Mouse (Mus musculus) stomach, postnatal 0 days (tissue): ENCODE data around the gene Ctdspl. TPM values are rescaled to one million over a fixed set of nuclear protein-coding genes. Genes with fewer than 3 reads are reported as not detected.
A peak's percentile ranks its signal among the peaks of the same experiment; 100 is the strongest.

Experiments
- ATAC-seq: fragments of 200-750 bp; cut with Nextera tagmentation; 2 replicates; pipeline ENCODE4 v1.8.0; 2017; ENCODE audit not compliant: low FRiP score, low TSS enrichment
- DNase-seq: peaks from one replicate; pipeline ENCODE4 v3.0.0-alpha.2; 2016; ENCODE audit warnings: low spot score
- H3K27ac ChIP-seq: fragments of 300-500 bp; sonication (generic); replicated peaks from 2 replicates; pipeline ENCODE4 v1.5.1; 2014; ENCODE audit warnings: mild to moderate bottlenecking, control low read depth
- H3K27me3 ChIP-seq: fragments of 300-500 bp; sonication (generic); 2 replicates; pipeline ENCODE4 v1.6.1; 2014; ENCODE audit warnings: low read length; ENCODE audit not compliant: control insufficient read depth, insufficient read depth
- H3K36me3 ChIP-seq: fragments of 300-500 bp; sonication (generic); 2 replicates; pipeline ENCODE4 v1.6.1; 2014; ENCODE audit warnings: low read length, mixed read lengths; ENCODE audit not compliant: control insufficient read depth, insufficient read depth
- H3K4me1 ChIP-seq: fragments of 300-500 bp; sonication (generic); replicated peaks from 2 replicates; pipeline ENCODE4 v1.6.1; 2014; ENCODE audit warnings: antibody characterized with exemption; ENCODE audit not compliant: control insufficient read depth, insufficient read depth
- H3K4me2 ChIP-seq: fragments of 300-500 bp; sonication (generic); replicated peaks from 2 replicates; pipeline ENCODE4 v1.6.1; 2014; ENCODE audit warnings: low read depth, mild to moderate bottlenecking, control low read depth, moderate library complexity
- H3K4me3 ChIP-seq: fragments of 300-500 bp; sonication (generic); 2 replicates; pipeline ENCODE4 v1.5.1; 2014; ENCODE audit warnings: low read depth, low read length, control low read depth
- H3K9ac ChIP-seq: fragments of 300-500 bp; sonication (generic); 2 replicates; pipeline ENCODE4 v1.6.1; 2014; ENCODE audit warnings: mild to moderate bottlenecking, low read length, control low read depth, mixed read lengths
- H3K9me3 ChIP-seq: fragments of 300-500 bp; sonication (generic); 2 replicates; pipeline ENCODE4 v1.6.1; 2016; ENCODE audit warnings: low read length; ENCODE audit not compliant: control insufficient read depth
- CTCF ChIP-seq: IDR thresholded peaks from 2 replicates; pipeline ENCODE4 v1.5.1; 2016; ENCODE audit warnings: antibody characterized with exemption, low read depth, mild to moderate bottlenecking, moderate library complexity
- EP300 ChIP-seq: optimal IDR thresholded peaks from 2 replicates; pipeline ENCODE3; 2016; ENCODE audit warnings: antibody characterized with exemption
- WGBS: fragments of 180-500 bp; shearing (Covaris S2); extraction: QIAGEN DNeasy Blood & Tissue Kit; methylation state at CpG from one replicate; pipeline ENCODE4 v1.1.7; 2014; 5-methylcytosine and 5-hydroxymethylcytosine counted together
- polyA plus RNA-seq: library from polyadenylated mRNA; unstranded; fragments of >200 nt; fragmentation: Nextera tagmentation; extraction: Ambion mirVana; gene quantifications from 2 replicates; pipeline ENCODE4 v1.2.1, GENCODE M21; 2015

Ctdspl gene
- polyA plus RNA-seq, 1 experiment from 2014 or later, result 7.4 TPM

DNA sequence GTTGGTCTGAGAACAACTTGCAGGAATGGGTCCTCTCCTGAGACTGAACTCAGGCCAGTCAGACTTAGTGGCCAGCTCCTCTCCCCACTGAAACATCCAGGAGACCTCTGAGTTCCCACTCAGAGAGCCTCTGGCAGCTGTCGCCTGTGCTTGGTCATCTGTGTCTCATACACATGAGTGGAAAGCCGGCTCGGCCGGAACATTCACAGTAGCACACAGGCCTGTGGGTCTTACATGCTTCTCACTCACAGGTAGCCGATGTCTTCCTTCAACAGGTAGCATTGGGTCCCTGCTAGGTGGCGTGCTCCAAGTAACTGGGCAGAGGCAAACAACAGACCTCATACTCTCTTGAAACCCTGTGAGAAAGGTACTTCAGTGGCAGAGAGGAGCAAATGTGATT, 35.2 kb upstream of the Ctdspl start:
- no peaks in the 10 kb centered on the region for H3K27me3 ChIP-seq
- H3K27ac ChIP-seq, result peak overlapping the region; percentile 61
- H3K4me2 ChIP-seq, result no peak overlapping the region
- no peaks in the 10 kb centered on the region for H3K9me3 ChIP-seq
- WGBS, result 68% methylated on average over 6 of the region's 6 CpGs
- ATAC-seq (peak; percentile 33; the same call in 1 of the 2 replicates), DNase-seq (no peak)
- no peak overlapping the region for H3K4me3 ChIP-seq
- H3K36me3 ChIP-seq, result no peaks in the 10 kb centered on the region
- no peak for TF ChIP-seq CTCF
- 0 out of 2 replicates have a peak, but pooled peaks cover 3% of the 10 kb centered on the region for H3K4me1 ChIP-seq
- H3K9ac ChIP-seq, result no peak overlapping the region

DNA sequence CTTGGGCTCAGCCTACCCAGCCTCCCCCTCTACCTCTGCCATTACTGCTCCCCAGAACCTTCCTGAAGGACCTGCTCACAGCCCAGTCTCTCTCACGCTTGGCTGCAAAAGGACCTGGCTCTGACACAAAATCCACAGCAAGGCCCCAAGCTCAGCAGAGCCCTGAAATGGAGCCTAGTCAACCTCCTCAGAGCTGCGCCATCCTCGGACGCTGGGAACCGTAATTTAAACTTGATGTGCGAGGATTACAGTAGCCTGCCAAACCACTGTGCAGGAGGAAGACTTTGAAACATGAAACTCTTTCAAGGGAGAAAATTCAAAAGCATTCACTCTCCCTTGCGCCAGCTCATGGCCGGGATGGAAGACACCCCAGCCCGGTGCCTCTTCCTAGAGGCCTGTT, 34.7 kb upstream of the Ctdspl start:
- Histone ChIP-seq H3K9ac (no peak overlapping the region), H3K36me3 (no peaks in the 10 kb centered on the region), H3K27ac (peak overlapping the region; percentile 61), H3K4me2 (no peak overlapping the region), H3K4me1 (0 out of 2 replicates have a peak, but pooled peaks cover 3% of the 10 kb centered on the region), H3K4me3 (no peak overlapping the region), H3K27me3 (no peaks in the 10 kb centered on the region), H3K9me3 (no peaks in the 10 kb centered on the region)
- TF ChIP-seq EP300, result no peak
- no peak for TF ChIP-seq CTCF
- 45% methylated on average over 9 of the region's 9 CpGs for WGBS
- ATAC-seq, result no peak
- no peak for DNase-seq

DNA sequence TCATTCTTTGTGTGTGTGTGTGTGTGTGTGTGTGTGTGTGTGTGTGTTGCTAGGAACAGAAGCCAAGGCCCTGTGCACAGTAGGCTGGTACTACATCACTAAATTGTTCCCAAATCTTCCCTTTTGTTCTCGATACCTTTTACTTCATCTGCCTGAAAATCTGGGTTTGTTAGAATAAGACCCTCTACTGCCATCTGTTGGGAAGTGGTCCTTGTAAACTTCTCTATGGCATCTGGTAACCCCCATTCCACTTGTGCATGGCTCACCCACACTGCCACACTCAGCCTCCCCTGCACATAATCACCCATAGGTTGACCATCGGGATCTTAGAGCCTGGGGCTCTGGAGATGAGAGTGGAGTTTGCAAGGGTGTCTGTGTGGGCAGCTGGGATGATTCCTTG, 31.2 kb upstream of the Ctdspl start:
- H3K36me3 ChIP-seq, result no peaks in the 10 kb centered on the region
- no peaks in the 10 kb centered on the region for H3K9me3 ChIP-seq
- ATAC-seq (no peak), DNase-seq (no peak)
- H3K27ac ChIP-seq, result no peak overlapping the region
- no peaks in the 10 kb centered on the region for H3K27me3 ChIP-seq
- 72% methylated on average over 2 of the region's 2 CpGs for WGBS
- H3K4me2 ChIP-seq, result no peak overlapping the region
- H3K4me1 ChIP-seq, result 0 out of 2 replicates have a peak, but pooled peaks cover 3% of the 10 kb centered on the region
- no peak overlapping the region for H3K4me3 ChIP-seq
- H3K9ac ChIP-seq, result no peak overlapping the region
- no peak for TF ChIP-seq EP300
- peak; percentile 54 for TF ChIP-seq CTCF

DNA sequence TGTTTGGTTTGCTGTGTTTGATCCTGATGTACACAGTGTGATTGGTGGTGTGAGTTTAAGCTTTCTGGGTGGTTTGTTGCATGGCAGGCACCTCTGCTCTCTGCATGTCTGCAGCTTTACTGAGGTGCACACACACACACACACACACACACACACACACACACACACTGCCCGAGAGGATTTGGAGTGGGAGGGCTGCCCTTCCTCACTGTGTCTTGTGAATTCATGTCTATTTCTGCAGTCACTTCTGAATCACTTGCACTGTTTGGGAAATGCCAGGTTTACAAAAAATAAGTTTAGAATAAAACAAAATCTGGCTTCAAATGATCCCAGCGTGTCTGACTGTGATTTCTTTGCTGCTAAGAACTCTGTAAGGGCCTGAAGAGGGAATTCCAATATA, 25.6 kb upstream of the Ctdspl start:
- no peaks in the 10 kb centered on the region for H3K36me3 ChIP-seq
- H3K4me3 ChIP-seq, result no peak overlapping the region
- no peak overlapping the region for H3K27ac ChIP-seq
- H3K4me2 ChIP-seq, result no peak overlapping the region
- ATAC-seq (no peak), DNase-seq (no peak)
- no peak overlapping the region for H3K9ac ChIP-seq
- TF ChIP-seq EP300, result no peak
- TF ChIP-seq CTCF, result no peak
- H3K27me3 ChIP-seq, result no peaks in the 10 kb centered on the region
- no peaks in the 10 kb centered on the region for H3K4me1 ChIP-seq
- H3K9me3 ChIP-seq, result no peaks in the 10 kb centered on the region
- 63% methylated on average over 2 of the region's 2 CpGs for WGBS

DNA sequence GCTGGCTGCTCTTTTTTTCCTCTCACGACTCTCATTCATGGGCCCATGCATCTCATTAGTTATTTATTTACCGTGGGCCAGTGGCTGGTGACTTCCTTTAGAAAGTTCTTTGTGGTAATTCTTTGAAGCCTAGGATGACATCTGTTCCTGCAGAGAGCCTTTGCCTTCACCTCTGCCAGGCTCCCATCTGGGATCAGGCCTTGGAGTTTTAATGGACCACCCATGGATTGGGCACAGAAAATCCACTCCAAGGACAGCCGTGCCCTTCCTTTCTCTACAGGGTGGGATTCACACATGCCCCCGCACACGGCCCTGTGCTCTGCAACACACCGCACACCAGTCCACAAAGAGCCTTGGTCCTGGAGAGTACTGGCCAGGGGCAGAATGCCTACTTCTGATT, 24.3 kb upstream of the Ctdspl start:
- no peak for TF ChIP-seq CTCF
- TF ChIP-seq EP300, result no peak
- Histone ChIP-seq H3K9me3 (no peaks in the 10 kb centered on the region), H3K9ac (no peak overlapping the region), H3K27me3 (no peaks in the 10 kb centered on the region), H3K4me3 (no peak overlapping the region), H3K27ac (no peak overlapping the region), H3K4me1 (no peaks in the 10 kb centered on the region), H3K36me3 (no peaks in the 10 kb centered on the region), H3K4me2 (no peak overlapping the region)
- 77% methylated on average over 6 of the region's 6 CpGs for WGBS
- ATAC-seq, result no peak
- no peak for DNase-seq

DNA sequence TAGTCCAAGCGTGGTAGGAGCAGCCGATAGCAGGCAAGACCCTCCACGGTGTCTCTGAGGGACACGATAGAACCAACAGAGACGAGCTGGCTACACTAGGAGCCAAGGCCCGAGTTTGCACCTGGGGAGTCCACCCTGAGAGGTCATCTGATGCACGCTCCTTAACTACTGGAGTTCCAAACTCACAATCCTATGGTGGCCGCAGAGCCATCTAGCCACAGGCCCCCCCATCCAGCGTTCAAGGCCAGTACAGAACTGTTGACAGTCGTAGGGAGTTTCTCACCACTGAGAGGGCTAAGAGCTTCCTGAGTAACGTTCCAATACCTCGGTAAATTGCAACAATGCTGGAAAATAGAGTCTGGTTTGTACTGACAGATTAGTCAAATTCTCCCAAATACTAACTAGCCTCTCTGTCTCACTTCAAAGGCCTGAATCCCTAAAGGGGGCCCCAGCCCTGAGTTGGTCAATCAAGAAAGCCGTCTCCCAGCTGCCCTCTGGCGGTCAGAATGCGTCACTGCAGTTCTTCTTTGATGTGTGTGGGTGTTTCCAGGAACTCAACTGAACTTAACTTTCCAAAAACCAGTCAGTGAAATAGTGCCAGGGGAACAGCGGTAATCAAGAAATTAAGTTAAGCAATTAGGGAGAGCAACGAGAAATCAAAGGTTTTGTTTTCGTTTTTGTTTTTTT, 18.2 kb upstream of the Ctdspl start:
- ATAC-seq, result peak; percentile 58; the same call in 1 of the 2 replicates
- H3K4me3 ChIP-seq, result no peak overlapping the region
- no peaks in the 10 kb centered on the region for H3K9me3 ChIP-seq
- H3K27me3 ChIP-seq, result no peaks in the 10 kb centered on the region
- H3K4me2 ChIP-seq, result no peak overlapping the region
- no peaks in the 10 kb centered on the region for H3K4me1 ChIP-seq
- peak; percentile 97 for TF ChIP-seq CTCF
- TF ChIP-seq EP300, result no peak
- H3K27ac ChIP-seq, result no peak overlapping the region
- H3K9ac ChIP-seq, result no peak overlapping the region
- peak; percentile 81 for DNase-seq
- H3K36me3 ChIP-seq, result no peaks in the 10 kb centered on the region
- WGBS, result 47% methylated on average over 18 of the region's 18 CpGs
